Mouse (Mus musculus) layer of hippocampus, adult 2 months (tissue): ENCODE data around the gene Gm9972. TPM values are rescaled to one million over a fixed set of nuclear protein-coding genes. Genes with fewer than 3 reads are reported as not detected.

Source experiments
- DNase-seq, 2 experiments: peaks; one replicate each; pipeline ENCODE4 v3.0.0; 2022; ENCODE audit warnings: low spot score in 2 of 2
- H3K27ac ChIP-seq: fragments of 200-600 bp; 2 replicates; pipeline ENCODE4 v1.8.1; 2022
- H3K4me3 ChIP-seq: fragments of 200-600 bp; 2 replicates; pipeline ENCODE4 v1.8.1; 2022; ENCODE audit warnings: mild to moderate bottlenecking
- CTCF ChIP-seq: fragments of 200-600 bp; conservative IDR thresholded peaks from 2 replicates; pipeline ENCODE4 v1.8.1; 2022; ENCODE audit warnings: antibody characterized with exemption, mild to moderate bottlenecking, moderate library complexity
- long read RNA-seq, 2 experiments: library from polyadenylated mRNA; stranded (forward); transcript quantifications; one replicate each; pipeline ENCODE4 v2.0.0; 2021; ENCODE audit warnings: borderline mapping rate in 2 of 2
- total RNA-seq, 2 experiments: library from RNA; stranded (reverse); gene quantifications; 2 replicates each; pipeline ENCODE4 v1.2.3; 2021

Gene Gm9972
- total RNA-seq: not detected
- long read RNA-seq, experiment 1: 0 reads
- long read RNA-seq, experiment 2: 0 reads

DNA sequence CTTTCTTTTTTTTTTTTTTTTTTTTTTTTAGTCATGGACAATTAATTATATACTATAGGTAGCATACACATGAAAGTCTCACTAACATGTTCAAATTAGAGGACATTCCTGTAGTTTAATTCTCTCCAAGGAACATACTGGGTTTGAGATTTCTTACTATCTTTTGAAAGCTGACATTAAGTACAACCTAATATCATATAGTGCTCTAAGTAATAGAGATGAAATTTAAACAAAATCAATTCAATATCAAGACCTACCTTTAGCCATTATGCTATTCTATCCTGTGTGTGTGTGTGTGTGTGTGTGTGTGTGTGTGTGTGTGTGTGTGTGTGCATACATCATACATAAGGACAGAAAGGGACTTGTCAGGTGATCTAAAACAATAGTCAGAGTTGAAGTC is at the start of gene Gm9972:
TSS of gene Gm9972 (plus strand) at position 301 of the 400 bp plus-strand sequence.
- H3K27ac ChIP-seq: no peak within 1 kb of the TSS
- TF ChIP-seq CTCF: no peak
- no peak for DNase-seq
- H3K4me3 ChIP-seq: no peak within 1 kb of the TSS

GRCm38 (mm10) chr11:42999188-42999587 is 36.4 kb upstream of the Gm9972 start:
- DNase-seq: peak; percentile 39 to 51
- peak; percentile 80 for TF ChIP-seq CTCF
- H3K4me3 ChIP-seq: no peak overlapping the region
- no peak overlapping the region for H3K27ac ChIP-seq

- peak overlapping the region; percentile 4; the same call in 1 of the 2 replicates for H3K4me3 ChIP-seq
- TF ChIP-seq CTCF: no peak
- peak overlapping the region; percentile 70 for H3K27ac ChIP-seq
- DNase-seq: no peak
These were observed 23.6 kb upstream of the Gm9972 start for GRCm38 (mm10) chr11:43011941-43012340.

- H3K4me3 ChIP-seq: no peak overlapping the region; the same call in 1 of the 2 replicates
- no peak for TF ChIP-seq CTCF
- no peak for DNase-seq
- peak overlapping the region; percentile 70 for H3K27ac ChIP-seq
These were observed 22.6 kb upstream of the Gm9972 start for GRCm38 (mm10) chr11:43012980-43013379.

- DNase-seq: no peak
- Histone ChIP-seq H3K27ac (no peak overlapping the region), H3K4me3 (no peak overlapping the region)
- no peak for TF ChIP-seq CTCF
These were observed 12.3 kb upstream of the Gm9972 start for GRCm38 (mm10) chr11:43023109-43023688.

DNA sequence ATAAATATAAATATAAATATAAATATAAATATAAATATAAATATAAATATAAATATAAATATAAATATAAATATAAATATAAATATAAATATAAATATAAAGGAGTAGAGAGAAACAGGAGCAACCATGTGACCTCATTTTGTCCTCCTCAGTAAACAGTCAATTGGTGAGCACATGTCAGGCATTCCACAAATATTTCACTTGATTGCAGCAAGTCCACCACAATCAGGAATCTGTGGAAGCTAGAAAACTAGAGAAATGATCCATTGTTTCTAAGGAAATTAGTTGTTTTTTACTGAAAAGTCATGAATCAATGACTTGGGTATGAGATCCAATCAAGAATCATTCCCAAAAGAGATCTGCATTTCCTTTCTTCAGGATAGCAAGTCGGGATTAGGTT is 5.7 kb upstream of the Gm9972 start:
- Histone ChIP-seq H3K27ac (no peak overlapping the region), H3K4me3 (no peak overlapping the region)
- no peak for TF ChIP-seq CTCF
- no peak for DNase-seq

GRCm38 (mm10) chr11:43032141-43032540 is 3.4 kb upstream of the Gm9972 start:
- Histone ChIP-seq H3K4me3 (no peak overlapping the region), H3K27ac (no peak overlapping the region)
- DNase-seq: no peak
- no peak for TF ChIP-seq CTCF

DNA sequence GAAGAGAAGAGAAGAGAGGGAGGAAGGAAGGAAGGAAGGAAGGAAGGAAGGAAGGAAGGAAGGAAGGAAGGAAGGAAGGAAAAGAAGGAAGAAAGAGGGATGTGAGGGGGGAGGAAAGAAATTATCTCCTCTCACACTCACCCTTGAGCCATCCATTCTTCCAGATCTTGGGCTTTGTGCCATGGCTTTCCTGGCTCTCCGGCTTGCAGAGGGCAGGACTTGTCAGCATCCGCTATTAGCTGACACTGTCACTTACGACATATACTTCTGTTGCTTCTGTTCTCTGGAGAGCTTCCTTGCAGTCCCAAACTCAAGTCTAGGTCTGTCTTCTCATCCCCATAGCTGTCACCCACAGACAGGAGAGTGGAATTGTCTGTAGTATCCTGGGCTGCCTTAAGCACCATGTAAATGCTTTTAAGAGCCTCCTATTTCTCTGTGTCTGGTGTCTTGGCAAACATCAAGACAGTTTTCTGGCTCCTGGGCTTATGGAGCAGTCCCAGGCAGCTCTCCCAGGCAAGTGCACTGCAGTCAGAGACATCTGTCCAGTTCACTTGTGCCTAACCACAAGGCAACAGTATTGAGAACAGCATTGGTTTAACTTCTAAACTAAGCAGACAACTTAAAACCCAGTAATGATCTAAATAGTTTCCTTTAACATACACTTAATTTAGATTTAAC is 10.5 kb downstream of the Gm9972 start:
- H3K4me3 ChIP-seq: no peak overlapping the region

DNA sequence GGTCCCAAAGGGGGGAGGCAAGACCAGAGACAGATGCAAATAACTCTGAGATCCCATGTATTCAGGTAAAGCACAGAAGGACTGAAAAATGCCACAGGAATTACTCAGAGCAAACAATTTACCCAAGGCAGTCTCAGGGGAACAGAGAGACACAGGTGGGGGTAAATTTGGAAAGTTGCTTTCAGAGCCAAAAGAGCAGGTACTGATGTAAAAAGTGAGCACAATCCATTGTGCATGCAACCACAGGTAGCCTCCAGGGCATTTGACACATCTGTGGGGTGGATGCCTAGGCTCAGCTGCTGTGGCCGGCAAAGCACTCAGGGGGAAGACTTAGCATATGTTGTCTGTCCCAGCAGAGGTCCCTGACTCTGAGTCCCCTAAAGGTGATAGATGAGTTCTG is 13.8 kb downstream of the Gm9972 start:
- H3K27ac ChIP-seq: no peak overlapping the region
- H3K4me3 ChIP-seq: no peak overlapping the region
- no peak for DNase-seq
- TF ChIP-seq CTCF: no peak

More for the DNA sequence above, 10.5 kb downstream of the Gm9972 start:
- DNase-seq: no peak
- no peak overlapping the region for H3K27ac ChIP-seq
- no peak for TF ChIP-seq CTCF

DNA sequence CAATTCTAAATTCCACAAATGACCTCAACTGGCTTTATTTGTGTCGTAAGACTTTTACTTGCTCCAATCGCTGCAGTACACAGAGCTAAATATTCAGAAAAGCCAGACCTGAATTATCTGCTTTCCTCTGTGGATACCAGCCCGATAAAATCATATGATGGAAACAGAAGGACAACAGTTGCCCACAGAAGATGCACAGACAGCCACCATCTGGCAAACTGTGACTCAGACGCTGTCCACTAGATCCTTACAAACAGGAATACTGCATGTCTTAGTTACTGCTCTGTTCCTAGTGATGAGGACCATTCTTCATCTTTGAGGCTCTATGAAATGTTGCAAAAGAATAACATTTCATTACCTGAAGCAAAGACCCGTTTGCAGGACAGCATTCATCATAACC is 19.4 kb downstream of the Gm9972 start:
- H3K27ac ChIP-seq: peak overlapping the region; percentile 43
- DNase-seq: peak; percentile 22 to 32
- no peak for TF ChIP-seq CTCF
- no peak overlapping the region for H3K4me3 ChIP-seq

DNA sequence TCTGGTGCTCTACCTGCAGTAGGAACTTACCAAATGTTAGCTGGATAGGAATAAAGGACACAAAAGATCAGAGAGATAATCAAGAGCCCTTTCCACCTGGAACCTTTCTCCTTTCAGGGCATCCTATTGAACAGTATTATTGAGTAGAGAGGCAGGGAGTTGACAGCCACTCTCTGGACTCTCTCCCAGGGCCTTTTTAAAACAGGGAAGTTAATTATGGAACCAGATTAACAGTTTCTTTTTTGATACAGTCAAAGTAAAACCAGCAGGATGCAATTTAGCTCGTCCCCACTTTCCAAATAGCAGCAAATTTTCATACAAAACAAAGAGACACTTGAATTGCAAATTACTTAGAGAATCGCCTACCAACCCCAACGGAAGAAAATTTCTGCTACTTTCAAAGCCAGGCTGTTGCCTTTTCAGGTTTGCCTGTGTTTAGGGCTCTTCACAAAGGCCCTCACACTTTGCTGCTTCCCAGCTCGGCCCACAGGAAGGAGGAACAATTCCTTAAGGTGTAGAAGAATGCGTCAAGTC is 24.0 kb downstream of the Gm9972 start:
- peak in 1 of 2 experiments; percentile 19 for DNase-seq
- Histone ChIP-seq H3K27ac (0 out of 2 replicates have a peak overlapping the region, but pooled peaks have one; percentile 39), H3K4me3 (no peak overlapping the region)
- no peak for TF ChIP-seq CTCF

- no peak for TF ChIP-seq CTCF
These were observed 26.7 kb downstream of the Gm9972 start for GRCm38 (mm10) chr11:43062286-43062685.

GRCm38 (mm10) chr11:43086309-43087050 is 50.9 kb downstream of the Gm9972 start:
- H3K4me3 ChIP-seq: no peak overlapping the region
- H3K27ac ChIP-seq: no peak overlapping the region
- no peak for DNase-seq
- no peak for TF ChIP-seq CTCF

More at GRCm38 (mm10) chr11:43062286-43062685, 26.7 kb downstream of the Gm9972 start:
- Histone ChIP-seq H3K27ac (no peak overlapping the region; the same call in 1 of the 2 replicates), H3K4me3 (no peak overlapping the region)
- peak in 1 of 2 experiments; percentile 31 for DNase-seq

Other genes starting within 250 kb of the Gm9972 start
- 1 to 10 TPM in 1 of 2 experiments, under 1 TPM in 1; 0.54 to 1.3 TPM for gene Atp10b, start 114.1 kb downstream of the Gm9972 start, total RNA-seq